Mouse (Mus musculus): ENCODE measurements around the gene Ptprf.

GRCm38 (mm10) chr4:118289960-118290415, 1.2 kb downstream of the Ptprf start:
- TF ChIP-seq CTCF (IDR thresholded peaks at IDR 0.05; ENCODE audit: low read depth, low read length), result no peak
- TF ChIP-seq POLR2A (IDR thresholded peaks at IDR 0.05; ENCODE audit: insufficient read depth, low read length), result no peak

Measured in ES-Bruce4 (cell line).